Mouse (Mus musculus) cerebral cortex, adult 2 months (tissue): Measurements from ENCODE around the gene Gm5565.

Source experiments
- WGBS: fragments of 180-500 bp; shearing (Covaris S2); methylation state at CpG from one replicate; pipeline ENCODE4 v1.1.7; 2018; 5-methylcytosine and 5-hydroxymethylcytosine counted together

Gene Gm5565

DNA sequence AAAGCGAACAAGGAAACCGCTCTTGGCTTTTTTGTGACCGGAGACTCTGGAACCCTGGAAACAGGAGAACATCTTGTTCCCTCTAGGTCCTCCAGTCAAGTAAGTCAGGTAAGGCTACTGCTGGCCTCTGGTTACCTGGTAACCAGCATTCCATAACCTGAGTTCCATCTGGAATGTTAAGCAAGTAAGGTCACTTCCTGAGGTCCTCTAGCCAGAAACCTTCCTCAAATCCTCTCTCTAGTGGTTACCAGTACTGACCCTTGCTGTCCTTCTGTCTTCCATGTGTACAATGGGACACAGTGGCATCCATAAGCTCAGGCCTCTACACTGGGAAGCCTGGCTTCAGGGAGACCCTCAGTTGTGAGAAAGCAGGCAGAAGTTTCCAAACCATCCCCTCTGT lies at the start of gene Gm5565:
TSS of gene Gm5565 (minus strand) at position 101 of the 400 bp plus-strand sequence.
- 96% methylated on average over 3 of the region's 3 CpGs for WGBS

DNA sequence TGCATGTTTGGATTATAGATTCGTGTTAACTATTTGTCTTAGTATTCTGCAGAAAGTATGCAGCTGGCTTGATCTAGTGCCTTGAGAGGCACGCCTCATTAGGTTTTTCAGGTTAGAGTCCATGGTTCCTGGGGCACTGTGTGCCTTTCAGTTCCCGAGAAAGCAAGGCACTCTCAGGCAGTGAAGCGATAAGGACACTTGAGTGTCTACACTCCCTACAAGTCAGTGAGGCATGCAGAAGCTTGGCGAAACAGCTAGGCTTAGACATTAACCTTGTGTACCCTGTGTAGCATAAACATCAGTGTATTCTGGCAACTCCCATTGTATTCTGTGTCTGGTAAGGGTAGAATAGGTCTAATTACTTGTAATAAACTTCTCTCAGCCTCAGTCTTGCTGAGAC lies 45.2 kb upstream of the Gm5565 start:
- 91% methylated on average over 5 of the region's 5 CpGs for WGBS

- 73% methylated on average over 2 of the region's 2 CpGs for WGBS
Observed at GRCm38 (mm10) chr5:146203921-146204320, 43.6 kb upstream of the Gm5565 start.

- WGBS = 100% methylated on average over 6 of the region's 6 CpGs
Observed at GRCm38 (mm10) chr5:146200580-146200979, 40.2 kb upstream of the Gm5565 start.

- 70% methylated on average over 2 of the region's 2 CpGs for WGBS
Observed at GRCm38 (mm10) chr5:146199540-146199939, 39.2 kb upstream of the Gm5565 start.

DNA sequence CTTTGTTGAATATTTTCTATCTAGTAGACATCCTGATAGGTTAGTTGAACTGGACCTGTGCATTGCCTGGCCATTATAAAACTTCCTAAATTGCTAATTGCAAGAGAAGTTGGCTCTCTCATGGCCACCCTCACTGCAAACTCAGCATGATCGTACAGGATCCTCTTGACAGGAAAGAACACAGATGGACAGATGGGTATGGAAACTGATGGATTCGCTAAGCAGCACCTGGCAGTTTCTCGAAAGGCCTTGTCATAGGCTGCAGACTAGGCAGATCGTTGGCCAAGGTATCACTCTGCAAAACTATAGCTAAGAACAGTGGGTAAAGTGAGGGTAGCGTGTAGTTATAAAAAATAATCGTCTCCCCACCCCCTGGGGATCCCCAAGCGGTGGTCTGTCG lies 33.0 kb upstream of the Gm5565 start:
- WGBS = 85% methylated on average over 8 of the region's 8 CpGs

- WGBS = 70% methylated on average over 3 of the region's 3 CpGs
Observed at GRCm38 (mm10) chr5:146190501-146191269, 30.3 kb upstream of the Gm5565 start.

GRCm38 (mm10) chr5:146190093-146190492 lies 29.8 kb upstream of the Gm5565 start:
- 74% methylated on average over 4 of the region's 4 CpGs for WGBS

DNA sequence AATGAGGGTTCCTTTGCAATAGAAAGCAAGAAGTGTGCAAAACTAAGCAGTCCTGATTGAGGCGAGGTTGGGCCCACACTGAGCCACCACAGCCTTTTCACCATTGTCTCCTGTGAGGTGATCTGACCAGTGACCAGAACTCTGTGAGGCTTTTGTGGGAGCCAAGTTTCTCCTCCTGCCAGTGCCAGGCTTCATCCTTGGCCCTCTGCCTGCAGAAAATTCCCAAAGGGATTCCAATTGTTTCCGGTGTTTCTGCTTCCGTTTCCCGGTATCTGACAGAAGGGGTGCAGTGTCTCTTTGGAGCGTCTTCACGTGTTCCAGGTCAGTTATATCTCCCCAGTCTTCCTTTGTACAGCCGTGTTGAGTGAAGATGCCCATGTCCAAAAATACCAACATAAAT lies 28.4 kb upstream of the Gm5565 start:
- 79% methylated on average over 7 of the region's 7 CpGs for WGBS

DNA sequence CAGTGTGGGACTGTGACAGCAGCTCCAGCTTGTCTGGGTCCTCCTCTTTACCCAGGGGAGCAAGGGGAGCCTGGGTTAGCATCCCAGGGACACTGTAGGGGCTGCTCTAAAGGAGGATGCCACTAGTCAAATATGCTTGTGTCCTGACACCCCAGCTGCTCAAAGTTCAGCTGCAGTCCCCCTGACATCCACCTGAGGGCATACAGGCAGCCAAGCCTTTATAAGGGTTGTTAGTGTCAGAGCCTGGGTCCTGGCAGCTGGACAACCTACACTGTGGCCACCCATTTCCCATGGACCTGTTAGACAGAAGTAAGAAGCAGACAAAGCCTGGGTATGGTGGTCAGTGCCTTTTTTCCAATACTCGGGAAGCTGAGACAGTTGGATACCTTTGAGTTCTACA lies 27.8 kb upstream of the Gm5565 start:
- WGBS = 93% methylated on average over 1 of the region's 1 CpGs

DNA sequence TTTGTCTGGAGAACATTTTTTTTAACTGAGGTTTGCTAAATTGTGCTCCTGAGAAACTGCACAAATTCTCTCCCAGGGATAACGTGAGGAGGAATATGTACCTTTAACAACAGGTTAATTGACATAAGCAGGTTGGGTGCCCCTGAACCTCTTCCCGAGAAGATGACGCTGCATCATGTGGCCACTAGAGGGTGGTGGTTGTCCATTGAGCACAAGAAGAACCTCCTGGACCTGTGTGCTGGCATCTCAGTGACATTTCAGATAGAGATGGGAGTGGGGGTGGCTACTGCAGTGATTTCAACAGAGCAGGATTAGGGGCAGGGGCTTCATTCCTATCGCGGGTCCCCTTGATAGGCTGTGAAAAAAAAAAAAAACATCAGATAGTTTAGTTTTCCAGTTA lies 27.1 kb upstream of the Gm5565 start:
- 24% methylated on average over 5 of the region's 5 CpGs for WGBS

GRCm38 (mm10) chr5:146185204-146185603 lies 24.9 kb upstream of the Gm5565 start, which contains the start of gene 1700001J03Rik:
TSS of gene 1700001J03Rik (minus strand) at chr5:146185304.
- 78% methylated on average over 4 of the region's 4 CpGs for WGBS

DNA sequence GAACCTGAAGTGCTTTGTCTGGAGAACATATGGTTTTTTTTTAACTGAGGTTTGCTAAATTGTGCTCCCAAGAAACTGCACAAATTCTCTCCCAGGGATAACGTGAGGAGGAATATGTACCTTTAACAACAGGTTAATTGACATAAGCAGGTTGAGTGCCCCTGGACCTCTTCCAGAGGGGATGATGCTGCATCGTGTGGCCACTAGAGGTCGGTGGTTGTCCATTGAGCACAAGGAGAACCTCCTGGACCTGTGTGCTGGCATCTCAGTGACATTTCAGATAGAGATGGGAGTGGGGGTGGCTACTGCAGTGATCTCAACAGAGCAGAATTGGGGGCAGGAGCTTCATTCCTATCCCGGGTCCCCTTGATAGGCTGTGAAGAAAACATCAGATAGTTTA lies 12.4 kb upstream of the Gm5565 start:
- WGBS = 60% methylated on average over 4 of the region's 4 CpGs

DNA sequence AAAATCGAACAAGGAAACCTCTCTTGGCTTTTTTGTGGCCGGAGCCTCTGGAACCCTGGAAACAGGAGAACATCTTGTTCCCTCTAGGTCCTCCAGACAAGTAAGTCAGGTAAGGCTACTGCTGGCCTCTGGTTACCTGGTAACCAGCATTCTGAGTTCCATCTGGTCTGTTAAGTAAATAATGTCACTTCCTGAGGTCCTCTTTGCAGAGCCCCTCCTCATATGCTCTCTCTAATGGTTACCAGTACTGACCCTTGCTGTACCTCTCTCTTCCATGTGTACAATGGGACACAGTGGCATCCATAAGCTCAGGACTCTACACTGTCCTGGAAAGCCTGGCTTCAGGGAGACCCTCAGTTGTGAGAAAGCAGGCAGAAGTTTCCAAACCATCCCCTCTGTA lies 10.3 kb upstream of the Gm5565 start, which contains the start of gene Gm6309:
TSS of gene Gm6309 (minus strand) at position 101 of the 400 bp plus-strand sequence.
- 77% methylated on average over 2 of the region's 2 CpGs for WGBS

DNA sequence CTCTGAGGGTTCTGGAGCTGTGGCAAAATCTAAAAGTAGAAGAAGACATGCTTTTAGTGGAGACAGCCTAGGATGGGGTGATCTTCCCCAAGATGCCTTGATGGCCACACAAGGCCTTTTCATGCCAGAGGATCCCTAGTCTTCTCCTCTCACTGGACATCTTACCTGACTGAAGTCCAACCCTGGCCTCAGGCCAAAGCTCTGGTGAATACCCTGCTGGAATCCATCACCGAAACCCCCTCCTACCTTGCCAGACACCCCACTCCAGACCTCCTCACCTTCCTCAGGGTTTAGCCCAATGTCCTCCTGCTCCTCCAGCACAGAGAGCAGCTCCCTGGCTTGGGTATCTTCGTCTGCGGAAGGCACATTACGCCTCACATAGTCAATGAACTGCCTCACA lies 2.0 kb downstream of the Gm5565 start:
- 89% methylated on average over 4 of the region's 4 CpGs for WGBS

GRCm38 (mm10) chr5:146150454-146150853 lies 9.9 kb downstream of the Gm5565 start:
- 64% methylated on average over 3 of the region's 3 CpGs for WGBS

DNA sequence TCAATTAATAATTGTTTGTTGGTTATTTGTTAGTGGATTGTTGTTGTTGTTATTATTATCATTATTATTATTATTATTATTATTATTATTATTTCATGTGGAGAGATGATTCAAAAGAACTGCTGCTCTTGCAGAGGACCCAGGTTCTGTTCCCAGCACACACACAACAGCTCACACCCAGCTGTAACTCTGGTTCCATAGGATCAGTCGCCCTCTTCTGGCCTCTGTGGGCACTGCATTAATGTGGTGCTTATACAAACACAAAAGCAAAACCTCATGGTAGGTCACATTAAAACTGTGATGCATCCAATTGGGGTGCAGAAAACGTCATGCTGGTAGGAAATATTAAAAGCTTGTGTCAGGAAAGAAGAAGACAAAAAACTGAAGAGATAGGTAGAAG lies 12.4 kb downstream of the Gm5565 start:
- 49% methylated on average over 2 of the region's 2 CpGs for WGBS
